Mouse (Mus musculus): ENCODE measurements around the gene Snrpd3.

GRCm38 (mm10) chr10:75561071-75561654 is 43.8 kb downstream of the Snrpd3 start, which contains the start of gene Ggt1:
- TF ChIP-seq CTCF (conservative IDR thresholded peaks at IDR 0.05; ENCODE audit: low read length) (no peak), POU5F1 (IDR thresholded peaks at IDR 0.05; ENCODE audit: borderline replicate concordance, low read length) (no peak)
